Mouse (Mus musculus) forebrain, embryonic 11.5 days (tissue): ENCODE measurements around the gene Tcl1b3. TPM values are rescaled to one million over a fixed set of nuclear protein-coding genes. Genes with fewer than 3 reads are reported as not detected.
"Not testable (repeated sequence)": the region's sequence is repeated elsewhere in the genome, so short reads cannot be mapped to it uniquely, and the experiment has no call there.

ENCODE experiments used
- ATAC-seq: fragments of 200-750 bp; cut with Nextera tagmentation; replicated peaks from 2 replicates; pipeline ENCODE4 v1.8.0; 2017; ENCODE audit warnings: moderate TSS enrichment; ENCODE audit not compliant: low FRiP score
- DNase-seq: peaks from one replicate; pipeline ENCODE4 v3.0.0-alpha.2; 2017; ENCODE audit warnings: low spot score
- H3K27ac ChIP-seq: fragments of 300-500 bp; sonication (generic); 2 replicates; pipeline ENCODE4 v1.5.1; 2014; ENCODE audit warnings: low read depth, low read length
- H3K27me3 ChIP-seq: fragments of 300-500 bp; sonication (generic); 2 replicates; pipeline ENCODE4 v1.6.1; 2014; ENCODE audit warnings: mild to moderate bottlenecking, low read length, mixed read lengths; ENCODE audit not compliant: control insufficient read depth, insufficient read depth
- H3K36me3 ChIP-seq: fragments of 300-500 bp; sonication (generic); 2 replicates; pipeline ENCODE4 v1.6.1; 2014; ENCODE audit warnings: mild to moderate bottlenecking, low read length, moderate library complexity, mixed read lengths; ENCODE audit not compliant: control insufficient read depth, insufficient read depth
- H3K4me1 ChIP-seq: fragments of 300-500 bp; sonication (generic); replicated peaks from 2 replicates; pipeline ENCODE4 v1.6.1; 2014; ENCODE audit warnings: low read length, mixed read lengths; ENCODE audit not compliant: control insufficient read depth, insufficient read depth
- H3K4me2 ChIP-seq: fragments of 300-500 bp; sonication (generic); 2 replicates; pipeline ENCODE4 v1.6.1; 2014; ENCODE audit warnings: low read depth, mild to moderate bottlenecking, low read length, moderate library complexity, mixed read lengths; ENCODE audit not compliant: severe bottlenecking
- H3K4me3 ChIP-seq: fragments of 300-500 bp; sonication (generic); 2 replicates; pipeline ENCODE4 v1.5.1; 2014; ENCODE audit warnings: low read depth, low read length
- H3K9ac ChIP-seq: fragments of 300-500 bp; sonication (generic); 2 replicates; pipeline ENCODE4 v1.6.1; 2014; ENCODE audit warnings: low read length
- H3K9me3 ChIP-seq: fragments of 300-500 bp; sonication (generic); 2 replicates; pipeline ENCODE4 v1.6.1; 2016; ENCODE audit warnings: low read length, mixed read lengths; ENCODE audit not compliant: control insufficient read depth
- WGBS: fragments of 180-500 bp; shearing (Covaris S2); extraction: QIAGEN DNeasy Blood & Tissue Kit; methylation state at CpG from one replicate; pipeline ENCODE4 v1.1.7; 2014; 5-methylcytosine and 5-hydroxymethylcytosine counted together
- polyA plus RNA-seq: library from polyadenylated mRNA; unstranded; fragments of >200 nt; fragmentation: Nextera tagmentation; extraction: Ambion mirVana; gene quantifications from 2 replicates; pipeline ENCODE4 v1.2.1, GENCODE M21; 2014

The Tcl1b3 gene
- not detected in 2 replicates for polyA plus RNA-seq

DNA sequence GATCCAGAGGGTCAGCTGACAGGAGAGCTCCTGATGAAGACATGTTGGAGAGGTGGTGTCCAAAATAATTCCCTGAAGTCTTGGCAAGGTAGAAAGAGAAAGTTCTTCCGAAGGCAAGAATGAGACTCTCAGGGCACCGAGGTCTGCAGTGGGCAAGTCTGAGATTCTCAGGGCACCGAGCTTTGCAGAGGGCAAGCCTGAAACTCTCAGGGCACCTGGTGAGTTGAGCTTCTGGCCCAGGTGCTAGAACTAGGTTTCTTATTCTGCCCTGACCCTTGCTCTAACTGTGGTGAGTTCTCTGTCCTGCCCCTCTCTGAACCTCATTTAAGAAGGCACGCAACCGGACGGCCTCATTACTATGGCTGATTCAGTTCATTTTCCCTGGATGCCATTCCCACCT is at the start of gene Tcl1b3:
Gene Tcl1b3, plus strand, starts transcription at position 301 of the 400 bp plus-strand sequence.
- H3K9ac ChIP-seq, H3K27ac ChIP-seq, H3K4me1 ChIP-seq, H3K36me3 ChIP-seq, H3K27me3 ChIP-seq, DNase-seq, ATAC-seq, H3K4me2 ChIP-seq, H3K4me3 ChIP-seq, H3K9me3 ChIP-seq: not testable (repeated sequence)
- 92% methylated on average over 6 of the region's 6 CpGs for WGBS

DNA sequence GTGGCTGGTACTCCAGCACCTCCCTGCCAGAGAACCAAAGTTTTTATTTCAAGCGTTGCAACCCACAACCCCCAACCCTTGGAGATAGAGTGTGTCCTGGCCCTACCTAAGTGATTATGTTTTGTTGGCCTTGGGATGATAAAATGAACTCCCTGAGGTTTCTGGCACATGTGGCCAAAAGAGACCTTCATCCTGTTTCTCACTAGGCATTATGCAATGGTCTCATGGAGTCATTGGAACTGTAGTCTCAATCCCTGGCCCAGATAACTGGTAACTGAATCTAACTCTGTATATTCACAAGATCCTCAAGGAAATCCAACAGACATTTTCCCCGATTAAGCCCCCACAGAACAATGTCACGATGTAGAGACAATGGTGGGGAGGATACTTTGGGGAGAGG is 47.7 kb upstream of the Tcl1b3 start:
- no peaks in the 10 kb centered on the region for H3K4me1 ChIP-seq
- H3K4me3 ChIP-seq = no peak overlapping the region
- no peak overlapping the region for H3K27ac ChIP-seq
- DNase-seq (no peak), ATAC-seq (no peak)
- 91% methylated on average over 3 of the region's 3 CpGs for WGBS
- H3K27me3 ChIP-seq = no peaks in the 10 kb centered on the region
- no peaks in the 10 kb centered on the region for H3K36me3 ChIP-seq
- no peak overlapping the region for H3K9ac ChIP-seq
- H3K9me3 ChIP-seq = no peaks in the 10 kb centered on the region
- no peak overlapping the region for H3K4me2 ChIP-seq

DNA sequence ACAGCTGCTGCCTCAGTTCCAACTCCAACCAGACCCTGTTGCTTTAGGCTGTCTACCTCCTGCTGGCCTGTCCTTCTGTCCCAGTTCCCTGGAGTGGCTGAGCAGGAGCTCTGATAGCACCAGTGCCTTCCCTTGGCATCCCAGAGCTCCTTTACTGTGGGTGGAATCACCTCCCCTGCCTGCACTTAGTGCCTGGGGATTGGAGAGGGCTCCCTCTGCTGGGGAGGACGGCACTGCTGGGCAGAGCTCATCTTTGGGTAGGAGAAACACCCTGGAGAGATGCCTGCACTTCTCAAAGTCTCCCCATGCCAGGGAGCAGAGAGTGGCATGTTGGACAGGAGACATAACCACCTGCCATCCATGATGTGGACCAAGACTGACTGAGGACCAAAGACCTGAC is 45.9 kb upstream of the Tcl1b3 start:
- not testable (repeated sequence) for H3K27me3 ChIP-seq, H3K4me2 ChIP-seq, H3K9ac ChIP-seq, H3K27ac ChIP-seq, DNase-seq, ATAC-seq, H3K36me3 ChIP-seq, H3K4me3 ChIP-seq, H3K9me3 ChIP-seq, H3K4me1 ChIP-seq
- WGBS = 60% methylated on average over 1 of the region's 1 CpGs

DNA sequence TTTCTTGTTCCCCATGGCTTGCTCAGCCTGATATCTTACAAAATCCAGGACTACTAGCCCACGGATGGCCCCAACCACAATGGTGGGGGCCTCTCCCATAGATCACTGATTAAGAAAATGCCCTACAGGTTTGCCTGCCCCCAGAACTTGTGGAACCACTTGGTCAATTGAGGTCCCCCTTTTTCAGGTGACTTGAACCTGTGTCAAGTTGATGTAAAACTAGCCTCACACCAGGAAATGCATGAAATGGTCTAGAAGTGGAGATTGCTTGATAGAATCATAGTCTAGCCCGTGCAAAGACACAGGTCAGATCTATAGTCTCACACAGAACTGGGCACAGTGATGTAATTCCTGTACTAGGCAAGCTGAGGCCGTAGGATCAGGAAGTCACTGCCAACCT is 45.1 kb upstream of the Tcl1b3 start, which contains the start of gene Tcl1b2:
Gene Tcl1b2, plus strand, starts transcription at position 301 of the 400 bp plus-strand sequence.
- Histone ChIP-seq H3K9ac (no peak within 1 kb of the TSS), H3K27me3 (no peaks in the 10 kb centered on the region), H3K9me3 (no peaks in the 10 kb centered on the region), H3K4me3 (no peak within 1 kb of the TSS), H3K36me3 (no peaks in the 10 kb centered on the region), H3K27ac (no peak within 1 kb of the TSS), H3K4me1 (no peaks in the 10 kb centered on the region), H3K4me2 (no peak within 1 kb of the TSS)
- DNase-seq (no peak), ATAC-seq (no peak)
- 74% methylated on average over 3 of the region's 3 CpGs for WGBS

DNA sequence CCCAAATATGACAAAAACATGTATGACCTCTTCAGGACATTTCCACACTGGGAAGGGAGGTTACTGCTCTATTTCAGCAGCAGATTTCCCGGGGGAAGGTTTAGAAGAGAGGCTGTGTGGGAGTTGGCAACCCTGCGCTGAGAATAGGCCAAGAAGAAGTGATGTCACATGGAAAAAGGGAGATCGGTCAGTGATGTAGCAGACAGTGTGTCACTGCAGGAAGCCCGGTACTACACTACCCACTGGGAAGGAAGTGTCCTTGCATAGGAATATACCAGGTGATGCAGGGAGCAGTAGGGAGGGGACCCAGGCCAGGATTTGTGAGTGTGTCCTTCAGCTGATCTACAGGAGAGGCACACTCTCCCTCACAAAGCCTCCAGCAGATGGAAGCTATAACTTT is 35.6 kb upstream of the Tcl1b3 start:
- WGBS = 80% methylated on average over 4 of the region's 4 CpGs
- H3K36me3 ChIP-seq, H3K9me3 ChIP-seq, H3K4me1 ChIP-seq, H3K27ac ChIP-seq, ATAC-seq, H3K27me3 ChIP-seq, H3K4me2 ChIP-seq, DNase-seq, H3K4me3 ChIP-seq, H3K9ac ChIP-seq: not testable (repeated sequence)

DNA sequence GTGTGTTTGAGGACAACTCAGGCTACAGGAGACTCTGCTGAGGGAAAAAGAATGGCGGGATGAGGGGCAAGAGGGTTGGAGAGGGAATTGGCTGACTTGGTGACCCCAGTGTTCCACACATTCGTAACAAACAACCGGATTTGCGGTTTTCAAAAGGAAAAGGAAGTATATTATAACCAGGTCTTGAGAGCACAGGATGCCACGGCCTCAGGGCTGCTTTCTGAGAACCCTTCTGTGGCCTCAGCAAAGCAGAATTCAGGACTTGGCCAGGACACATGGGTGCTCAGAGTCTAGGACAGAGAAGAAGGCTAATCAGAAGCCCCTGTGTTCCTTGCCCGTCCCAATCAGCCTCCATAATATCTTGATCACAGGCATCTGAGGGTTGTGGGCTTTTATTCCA is 32.0 kb upstream of the Tcl1b3 start:
- Histone ChIP-seq H3K9me3 (no peaks in the 10 kb centered on the region), H3K9ac (no peak overlapping the region), H3K27me3 (no peaks in the 10 kb centered on the region), H3K36me3 (no peaks in the 10 kb centered on the region), H3K4me1 (no peaks in the 10 kb centered on the region), H3K4me2 (no peak overlapping the region), H3K27ac (no peak overlapping the region), H3K4me3 (no peak overlapping the region)
- WGBS = 83% methylated on average over 6 of the region's 6 CpGs
- DNase-seq (no peak), ATAC-seq (no peak)

DNA sequence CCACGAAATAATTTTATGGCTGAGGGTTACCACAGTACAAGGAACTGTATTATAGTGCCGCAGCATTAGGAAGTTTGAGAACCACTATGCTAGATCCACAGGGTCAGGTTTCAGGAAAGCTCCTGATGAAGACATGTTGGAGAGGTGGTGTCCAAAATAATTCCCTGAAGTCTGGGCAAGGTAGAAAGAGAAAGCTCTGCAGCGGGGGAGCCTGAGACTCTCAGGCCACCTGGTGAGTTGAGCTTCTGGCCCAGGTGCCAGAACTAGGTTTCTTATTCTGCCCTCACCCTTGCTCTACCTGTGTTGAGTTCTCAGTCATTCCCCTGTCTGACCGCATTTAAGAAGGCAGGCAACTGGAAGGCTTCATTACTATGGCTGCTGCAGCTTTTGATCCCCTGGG is 31.5 kb upstream of the Tcl1b3 start, which contains the start of gene Tcl1b1:
Gene Tcl1b1, plus strand, starts transcription at position 301 of the 400 bp plus-strand sequence.
- Histone ChIP-seq H3K4me1 (no peaks in the 10 kb centered on the region), H3K9me3 (no peaks in the 10 kb centered on the region), H3K36me3 (no peaks in the 10 kb centered on the region), H3K9ac (no peak within 1 kb of the TSS), H3K4me3 (no peak within 1 kb of the TSS), H3K27me3 (no peaks in the 10 kb centered on the region), H3K4me2 (no peak within 1 kb of the TSS), H3K27ac (no peak within 1 kb of the TSS)
- ATAC-seq (no peak), DNase-seq (no peak)
- 83% methylated on average over 4 of the region's 4 CpGs for WGBS

DNA sequence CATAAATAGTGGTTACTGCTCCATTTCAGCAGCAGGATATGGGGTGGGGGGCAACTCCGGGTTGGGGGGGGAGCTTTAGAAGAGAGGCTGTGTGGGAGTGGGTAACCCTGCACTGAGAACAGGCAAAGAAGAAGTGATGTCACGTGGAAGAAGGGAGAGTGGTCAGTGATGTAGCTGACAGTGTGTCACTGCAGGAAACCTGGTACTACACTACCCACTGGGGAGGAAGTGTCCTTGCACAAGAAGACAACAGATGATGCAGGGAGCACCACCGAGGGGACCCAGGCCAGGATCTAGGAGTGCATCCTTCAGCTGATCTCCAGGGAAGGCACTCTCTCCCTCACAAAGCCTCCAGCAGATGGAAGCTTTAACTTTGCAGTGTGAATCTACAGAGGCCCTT is 24.1 kb upstream of the Tcl1b3 start:
- H3K9ac ChIP-seq = no peak overlapping the region
- DNase-seq = no peak
- H3K27me3 ChIP-seq = no peaks in the 10 kb centered on the region
- no peak overlapping the region for H3K27ac ChIP-seq
- no peak overlapping the region for H3K4me3 ChIP-seq
- H3K4me2 ChIP-seq = no peak overlapping the region
- ATAC-seq = no peak
- H3K4me1 ChIP-seq = no peaks in the 10 kb centered on the region
- 87% methylated on average over 3 of the region's 3 CpGs for WGBS
- no peaks in the 10 kb centered on the region for H3K9me3 ChIP-seq
- no peaks in the 10 kb centered on the region for H3K36me3 ChIP-seq

DNA sequence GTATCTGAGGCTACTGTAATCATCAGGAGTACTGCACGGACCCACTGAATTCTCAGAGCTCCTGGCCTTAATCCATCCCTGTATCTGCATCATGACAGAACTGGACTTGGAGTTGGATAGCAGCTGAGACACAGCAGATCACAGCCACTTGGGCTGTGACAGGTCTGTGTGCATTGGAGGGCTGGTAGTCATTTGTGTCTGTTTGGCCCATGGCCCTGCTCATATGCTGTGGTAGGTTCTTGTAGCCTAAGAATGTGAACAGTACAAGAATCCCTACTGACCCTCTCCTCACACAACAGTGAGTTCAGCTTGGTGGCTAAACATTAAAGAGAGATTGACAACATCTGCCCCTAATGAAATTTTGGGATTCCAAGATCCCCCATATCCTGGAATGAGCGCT is 17.5 kb upstream of the Tcl1b3 start:
- H3K4me2 ChIP-seq = no peak overlapping the region
- 90% methylated on average over 2 of the region's 2 CpGs for WGBS
- no peak for ATAC-seq

More for the DNA sequence above, 17.5 kb upstream of the Tcl1b3 start:
- H3K4me3 ChIP-seq = no peak overlapping the region
- H3K9ac ChIP-seq = no peak overlapping the region
- no peak overlapping the region for H3K27ac ChIP-seq
- H3K27me3 ChIP-seq = no peaks in the 10 kb centered on the region
- no peak for DNase-seq
- H3K9me3 ChIP-seq = no peaks in the 10 kb centered on the region
- H3K4me1 ChIP-seq = no peaks in the 10 kb centered on the region
- H3K36me3 ChIP-seq = no peaks in the 10 kb centered on the region
